Mouse (Mus musculus) ES-E14 (cell line): ENCODE results near the gene Bcr. TPM values are rescaled to one million over a fixed set of nuclear protein-coding genes. Genes with fewer than 3 reads are reported as not detected.

Experiments
- DNase-seq: peaks from one replicate; pipeline ENCODE4 v3.0.0-alpha.2; 2013; ENCODE audit warnings: low read depth, low spot score
- H3K27ac ChIP-seq: 2 replicates; pipeline ENCODE4 v1.5.1; 2012; ENCODE audit warnings: low read depth, mild to moderate bottlenecking, low read length, moderate library complexity, mixed read lengths; ENCODE audit not compliant: poor library complexity, insufficient read depth, severe bottlenecking
- H3K36me3 ChIP-seq: 2 replicates; pipeline ENCODE4 v1.6.1; 2012; ENCODE audit warnings: mild to moderate bottlenecking, low read length, moderate library complexity, mixed read lengths; ENCODE audit not compliant: control insufficient read depth, poor library complexity, insufficient read depth, severe bottlenecking
- H3K4me1 ChIP-seq, 2 experiments: fragments of 150-350 bp in 1 of 2; sonication (generic) in 1 of 2; 2 replicates each; pipeline ENCODE4 v1.6.1; 2012; ENCODE audit warnings: low read length in 2 of 2, mild to moderate bottlenecking in 1 of 2, mixed read lengths in 1 of 2; ENCODE audit not compliant: control insufficient read depth in 2 of 2, insufficient read depth in 2 of 2, poor library complexity in 1 of 2
- H3K4me3 ChIP-seq, 2 experiments: fragments of 150-350 bp in 1 of 2; sonication (generic) in 1 of 2; 2 replicates each; pipeline ENCODE4 v1.5.1; 2012; ENCODE audit warnings: low read length in 2 of 2, low read depth in 1 of 2, mild to moderate bottlenecking in 1 of 2, mixed read lengths in 1 of 2; ENCODE audit not compliant: insufficient read depth in 1 of 2, poor library complexity in 1 of 2, severe bottlenecking in 1 of 2
- H3K9ac ChIP-seq: 2 replicates; pipeline ENCODE4 v1.6.1; 2012; ENCODE audit warnings: low read depth, mild to moderate bottlenecking, low read length, mixed read lengths; ENCODE audit not compliant: poor library complexity, insufficient read depth, severe bottlenecking
- H3K9me3 ChIP-seq: fragments of 150-350 bp; sonication (generic); 2 replicates; pipeline ENCODE4 v1.6.1; 2012; ENCODE audit warnings: low read depth, mild to moderate bottlenecking, low read length; ENCODE audit not compliant: control insufficient read depth, insufficient read depth
- CHD2 ChIP-seq: IDR thresholded peaks from 2 replicates; pipeline ENCODE4 v1.6.1; 2014; ENCODE audit warnings: mild to moderate bottlenecking, low read depth, low read length, inconsistent platforms
- HCFC1 ChIP-seq: IDR thresholded peaks from 2 replicates; pipeline ENCODE4 v1.6.1; 2012; ENCODE audit warnings: low read length, inconsistent platforms, borderline replicate concordance; ENCODE audit not compliant: insufficient read depth
- MAFK ChIP-seq: IDR thresholded peaks from 2 replicates; pipeline ENCODE4 v1.6.1; 2014; ENCODE audit warnings: mild to moderate bottlenecking, low read depth, low read length, inconsistent platforms; ENCODE audit not compliant: insufficient read depth
- ZC3H11A ChIP-seq: IDR thresholded peaks from 2 replicates; pipeline ENCODE4 v1.6.1; 2012; ENCODE audit warnings: low read depth, mild to moderate bottlenecking, inconsistent platforms, low read length, borderline replicate concordance
- ZNF384 ChIP-seq: IDR thresholded peaks from 2 replicates; pipeline ENCODE4 v1.6.1; 2012; ENCODE audit warnings: low read depth, low read length, inconsistent platforms
- in situ Hi-C, 2 experiments: fragments of 600-800 bp; cut with MboI; formaldehyde crosslinking; loops; one replicate each; pipeline ENCODE4 v1.15.1; 2025; ENCODE audit warnings: low sequenced_read_pairs in 2 of 2, inconsistent platforms in 1 of 2; ENCODE audit not compliant: unreplicated experiment in 2 of 2
- total RNA-seq: library from RNA; depleted of rRNA; stranded (reverse); fragments of 300-350 nt; gene quantifications from 2 replicates; pipeline ENCODE4 v1.2.3, GENCODE M21; 2012

Gene Bcr
- total RNA-seq, 1 experiment: 19.5 TPM

GRCm38 (mm10) chr10:75146001-75146400 is 85.6 kb downstream of the Bcr start:
- Histone ChIP-seq H3K9ac (no peak overlapping the region), H3K27ac (no peak overlapping the region), H3K4me3 (no peak overlapping the region), H3K36me3 (peaks cover 16% of the 10 kb centered on the region; the same call in 1 of the 2 replicates), H3K4me1 (no peaks in the 10 kb centered on the region), H3K9me3 (no peaks in the 10 kb centered on the region)
- TF ChIP-seq ZNF384 (no peak), MAFK (no peak), HCFC1 (no peak), CHD2 (no peak), ZC3H11A (no peak)
- no peak for DNase-seq
- in situ Hi-C loops: no loop called here

- Histone ChIP-seq H3K4me3 (no peak overlapping the region), H3K27ac (no peak overlapping the region), H3K9me3 (no peaks in the 10 kb centered on the region), H3K9ac (no peak overlapping the region), H3K36me3 (peaks cover 15% of the 10 kb centered on the region; the same call in 1 of the 2 replicates), H3K4me1 (no peaks in the 10 kb centered on the region)
- in situ Hi-C loops: no loop called here
- TF ChIP-seq HCFC1: no peak
- TF ChIP-seq ZNF384: no peak
- no peak for TF ChIP-seq MAFK
- no peak for TF ChIP-seq ZC3H11A
- TF ChIP-seq CHD2: no peak
- DNase-seq: no peak
Measured at GRCm38 (mm10) chr10:75146619-75147018, 86.2 kb downstream of the Bcr start.

GRCm38 (mm10) chr10:75148295-75148694 is 87.9 kb downstream of the Bcr start:
- no peaks in the 10 kb centered on the region for H3K4me1 ChIP-seq
- no peak overlapping the region for H3K9ac ChIP-seq

GRCm38 (mm10) chr10:75150361-75150760 is 90.0 kb downstream of the Bcr start:
- DNase-seq: no peak
- no peak for TF ChIP-seq HCFC1
- TF ChIP-seq MAFK: no peak
- no peak for TF ChIP-seq ZC3H11A
- no peak for TF ChIP-seq CHD2
- TF ChIP-seq ZNF384: no peak
- in situ Hi-C loops: loop anchor here (5.0 to 25.0 kb wide), 3 partner anchors 96 to 213 kb away; no protein-coding TSS in a partner anchor

More at GRCm38 (mm10) chr10:75148295-75148694, 87.9 kb downstream of the Bcr start:
- TF ChIP-seq ZNF384 (no peak), MAFK (no peak), HCFC1 (no peak), ZC3H11A (no peak), CHD2 (no peak)
- H3K36me3 ChIP-seq: peaks cover 15% of the 10 kb centered on the region; the same call in 1 of the 2 replicates
- H3K27ac ChIP-seq: no peak overlapping the region
- no peaks in the 10 kb centered on the region for H3K9me3 ChIP-seq
- in situ Hi-C loops: no loop called here
- no peak for DNase-seq
- H3K4me3 ChIP-seq: no peak overlapping the region

GRCm38 (mm10) chr10:75151311-75151710 is 90.9 kb downstream of the Bcr start:
- peaks cover 6% of the 10 kb centered on the region; the same call in 1 of the 2 replicates for H3K36me3 ChIP-seq
- TF ChIP-seq ZNF384 (no peak), ZC3H11A (peak; percentile 98), CHD2 (no peak), MAFK (no peak), HCFC1 (no peak)
- no peaks in the 10 kb centered on the region for H3K4me1 ChIP-seq
- no peak overlapping the region for H3K9ac ChIP-seq
- H3K4me3 ChIP-seq: no peak overlapping the region
- DNase-seq: peak; percentile 60
- no peaks in the 10 kb centered on the region for H3K9me3 ChIP-seq
- no peak overlapping the region for H3K27ac ChIP-seq
- in situ Hi-C loops: loop anchor here (5.0 to 25.0 kb wide), 3 partner anchors 97 to 214 kb away; no protein-coding TSS in a partner anchor

More at GRCm38 (mm10) chr10:75150361-75150760, 90.0 kb downstream of the Bcr start:
- no peaks in the 10 kb centered on the region for H3K9me3 ChIP-seq
- peaks cover 10% of the 10 kb centered on the region; the same call in 1 of the 2 replicates for H3K36me3 ChIP-seq
- no peaks in the 10 kb centered on the region for H3K4me1 ChIP-seq
- H3K9ac ChIP-seq: no peak overlapping the region
- H3K4me3 ChIP-seq: no peak overlapping the region
- no peak overlapping the region for H3K27ac ChIP-seq
